Mouse (Mus musculus) layer of hippocampus, adult 9-10 months (tissue): ENCODE measurements around the gene Atrnl1.
"Not testable (repeated sequence)": the region's sequence is repeated elsewhere in the genome, so short reads cannot be mapped to it uniquely, and the experiment has no call there.

ENCODE experiments used
- DNase-seq: peaks from one replicate; pipeline ENCODE4 v3.0.0; 2022; ENCODE audit warnings: low spot score

Gene Atrnl1

GRCm38 (mm10) chr19:57963874-57964273 lies 353.0 kb downstream of the Atrnl1 start:
- DNase-seq: no peak

GRCm38 (mm10) chr19:57969766-57970165 lies 358.9 kb downstream of the Atrnl1 start:
- no peak for DNase-seq

GRCm38 (mm10) chr19:57970342-57970895 lies 359.6 kb downstream of the Atrnl1 start:
- DNase-seq: no peak

- DNase-seq: no peak
Measured at GRCm38 (mm10) chr19:57975201-57975600, 364.4 kb downstream of the Atrnl1 start.

GRCm38 (mm10) chr19:57985918-57986900 lies 375.4 kb downstream of the Atrnl1 start:
- DNase-seq: no peak

- no peak for DNase-seq
Measured at GRCm38 (mm10) chr19:57987696-57988393, 377.0 kb downstream of the Atrnl1 start.

GRCm38 (mm10) chr19:57988559-57989093 lies 377.8 kb downstream of the Atrnl1 start:
- DNase-seq: no peak

GRCm38 (mm10) chr19:57991099-57991760 lies 380.4 kb downstream of the Atrnl1 start:
- no peak for DNase-seq

- not testable (repeated sequence) for DNase-seq
Measured at GRCm38 (mm10) chr19:57994174-57994833, 383.5 kb downstream of the Atrnl1 start.

- no peak for DNase-seq
Measured at GRCm38 (mm10) chr19:57995015-57995414, 384.2 kb downstream of the Atrnl1 start.

GRCm38 (mm10) chr19:57997961-57998360 lies 387.1 kb downstream of the Atrnl1 start:
- no peak for DNase-seq

- DNase-seq: no peak
Measured at GRCm38 (mm10) chr19:58011636-58012035, 400.8 kb downstream of the Atrnl1 start.

- DNase-seq: no peak
Measured at GRCm38 (mm10) chr19:58015741-58016140, 404.9 kb downstream of the Atrnl1 start.

- peak; percentile 6 for DNase-seq
Measured at GRCm38 (mm10) chr19:58016561-58017453, 406.0 kb downstream of the Atrnl1 start.

- DNase-seq: no peak
Measured at GRCm38 (mm10) chr19:58017468-58017867, 406.6 kb downstream of the Atrnl1 start.

GRCm38 (mm10) chr19:58018698-58019097 lies 407.9 kb downstream of the Atrnl1 start:
- DNase-seq: no peak

GRCm38 (mm10) chr19:58021514-58022284 lies 410.9 kb downstream of the Atrnl1 start:
- DNase-seq: no peak

GRCm38 (mm10) chr19:58023216-58023825 lies 412.5 kb downstream of the Atrnl1 start:
- DNase-seq: no peak

- no peak for DNase-seq
Measured at GRCm38 (mm10) chr19:58025053-58025452, 414.2 kb downstream of the Atrnl1 start.
